Mouse (Mus musculus) Muller cell, postnatal 12 days (primary cell): ENCODE measurements at regions not wholly inside any gene's neighbourhood (a gene's known extent, or its start where the extent isn't known, plus 50 kb on each side); places are given as distances from the start of the nearest gene placed in this dataset.

Experiments used
- DNase-seq: peaks from one replicate; pipeline ENCODE4 v3.0.0-alpha.2; 2015; ENCODE audit errors: inconsistent ontology term

DNA sequence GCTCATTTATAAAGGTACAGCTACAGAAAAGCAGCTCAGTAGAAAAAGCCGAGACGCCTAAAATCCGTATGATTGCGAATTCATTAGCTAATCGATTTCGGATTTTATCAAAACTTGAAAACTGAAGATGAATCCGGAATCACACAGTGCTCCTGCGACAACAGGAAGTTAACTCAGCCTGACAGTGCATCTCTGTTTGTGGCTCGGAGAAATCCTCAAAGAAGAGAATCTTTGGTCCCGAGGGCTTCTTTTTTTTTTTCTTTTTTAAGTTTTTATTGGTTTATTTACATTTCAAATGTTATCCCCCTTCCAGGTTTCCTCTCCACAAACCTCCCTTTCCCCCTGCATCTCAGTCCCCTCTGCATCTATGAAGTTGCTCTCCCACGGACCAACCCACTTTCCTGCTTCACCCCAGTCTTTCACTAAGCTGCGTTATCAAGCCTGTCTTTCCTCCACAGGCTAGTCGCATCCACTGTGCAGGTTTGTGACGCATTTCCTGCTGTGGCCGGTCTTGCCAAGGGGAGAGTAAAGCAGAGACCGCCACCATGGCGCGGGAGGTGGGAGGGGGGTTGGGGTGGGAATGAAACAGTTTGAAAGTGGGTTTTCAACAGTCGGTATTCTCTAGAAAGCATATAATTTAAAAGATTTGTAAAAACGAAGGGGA, 593.4 kb upstream of the Snrpn start:
- peak; percentile 0 for DNase-seq

DNA sequence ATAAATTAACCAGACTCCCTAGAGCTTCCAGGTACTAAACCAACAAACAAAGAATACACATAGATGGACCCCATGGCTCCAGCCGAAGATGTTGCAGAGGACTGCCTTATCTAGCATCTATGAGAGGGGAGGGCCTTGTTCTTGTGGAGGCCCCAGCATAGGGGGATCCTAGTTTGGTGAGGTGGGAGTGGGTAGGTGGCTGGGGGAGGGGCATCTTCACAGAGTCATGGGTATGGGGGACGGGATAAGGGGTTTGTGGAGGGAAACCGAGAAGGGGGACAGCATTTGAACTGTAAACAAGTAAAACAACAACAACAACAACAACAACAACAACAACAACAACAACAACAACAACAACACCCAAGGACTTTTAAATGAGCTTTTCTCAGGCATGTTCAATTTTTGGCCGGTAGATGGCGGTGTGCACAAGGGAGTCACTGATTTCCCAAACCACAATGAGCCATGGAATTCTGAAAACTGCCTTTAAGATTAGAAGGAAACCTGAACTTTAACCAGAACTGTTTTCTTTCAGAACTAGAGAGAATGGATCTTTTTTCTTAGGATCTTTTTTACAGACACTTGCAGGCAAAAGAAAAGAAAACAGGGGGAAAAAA, 588.2 kb upstream of the Snrpn start:
- DNase-seq = peak; percentile 17
